Comparison of ENCODE assay signal across 8 mouse cellular contexts in genomic region chr17:30746056-30747024, GRCm38 (mm10).
A peak's percentile ranks its signal among the peaks of the same experiment; 100 is the strongest.
DNase-seq lines count a peak whose midpoint lies in the region; ATAC-seq lines count a peak whose summit lies in the region.

No protein-coding gene starts in this region.

- no peak for ATAC-seq in forebrain, embryonic 12.5 days (ENCODE audit: low FRiP score)

- H3K9me3 ChIP-seq in forebrain, embryonic 10.5 days, result no peaks in the 10 kb centered on the region
- no peaks in the 10 kb centered on the region for H3K9me3 ChIP-seq in forebrain, embryonic 12.5 days

- WGBS in forebrain, embryonic 10.5 days, result 69% methylated on average over 29 of the region's 29 CpGs
- 63% methylated on average over 29 of the region's 29 CpGs for WGBS in forebrain, embryonic 12.5 days

- H3K27me3 ChIP-seq in forebrain, embryonic 10.5 days (ENCODE audit: poor library complexity, severe bottlenecking), result no peaks in the 10 kb centered on the region
- no peaks in the 10 kb centered on the region for H3K27me3 ChIP-seq in forebrain, embryonic 12.5 days

- H3K4me1 ChIP-seq in forebrain, embryonic 10.5 days, result peaks cover 5% of the 10 kb centered on the region; the same call in 1 of the 2 replicates
- H3K4me1 ChIP-seq in forebrain, embryonic 12.5 days, result peaks cover 8% of the 10 kb centered on the region

- no peak overlapping the region for H3K27ac ChIP-seq in forebrain, embryonic 10.5 days
- H3K27ac ChIP-seq in forebrain, embryonic 12.5 days, result no peak overlapping the region

- no peak overlapping the region for H3K9ac ChIP-seq in forebrain, embryonic 12.5 days

- no peak overlapping the region for H3K4me3 ChIP-seq in forebrain, embryonic 10.5 days
- H3K4me3 ChIP-seq in forebrain, embryonic 12.5 days (replicated peaks), result no peak overlapping the region

- no peak overlapping the region for H3K4me2 ChIP-seq in forebrain, embryonic 12.5 days

- H3K36me3 ChIP-seq in forebrain, embryonic 10.5 days (replicated peaks), result no peaks in the 10 kb centered on the region
- no peaks in the 10 kb centered on the region for H3K36me3 ChIP-seq in forebrain, embryonic 12.5 days (replicated peaks)

- peak; percentile 56 for DNase-seq in forebrain, embryonic 10.5 days (ENCODE audit: extremely low spot score, low spot score)
- peak; percentile 71 for DNase-seq in ES-CJ7 (ENCODE audit: low read depth, low spot score)
- peak; percentile 51 for DNase-seq in cerebellum, adult 8-10 months
- peak; percentile 74 to 75 for DNase-seq in frontal cortex, postnatal 25 days (ENCODE audit: low spot score in 2 of 2)
- DNase-seq in layer of hippocampus, adult 9-11 months, result peak; percentile 61
- peak; percentile 76 for DNase-seq in mesoderm, embryonic 11.5 days (ENCODE audit: low read depth, low spot score)
- DNase-seq in right cerebral cortex, postnatal 25 days, result peak; percentile 69
